Comparison of ENCODE assay signal across 10 mouse cellular contexts in the genomic region with DNA sequence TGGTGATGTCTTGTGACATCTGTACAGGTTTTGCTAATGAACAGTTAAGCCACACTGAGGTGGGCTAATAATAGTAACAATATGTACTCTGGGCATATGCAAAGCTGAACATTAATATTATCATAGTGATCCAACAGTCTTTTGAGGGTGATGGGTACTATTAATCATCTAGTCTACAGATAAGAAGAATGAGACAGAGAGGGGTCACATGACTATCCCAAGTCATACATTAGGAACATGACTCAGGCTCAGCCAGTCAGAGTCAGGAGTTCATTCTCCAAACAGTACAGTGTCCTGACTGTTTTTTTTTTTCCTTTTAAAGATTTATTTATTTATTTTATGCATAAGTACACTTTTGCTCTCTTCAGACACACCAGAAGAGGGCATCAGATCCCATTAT.
"Had no signal": no experiment of that assay in that cellular context is flagged by ENCODE, and none has a peak within 500 bp of the region (broad histone marks: within the 10 kb centered on the region; RNA-seq: fewer than 3 reads in every experiment).

No protein-coding gene starts in this region.

- DNase-seq: gastrocnemius, postnatal 14 days; gastrocnemius, postnatal 36 days; heart, adult 2 months; heart, postnatal 10 days; heart, postnatal 4 days; kidney, adult 18-20 months; kidney, postnatal 25 days; kidney, postnatal 4 days; layer of hippocampus, adult 9-11 months; left cerebral cortex, postnatal 4 days had no signal
